Mouse (Mus musculus): ENCODE results near the gene Xkr8.
"Not testable (repeated sequence)": the region's sequence is repeated elsewhere in the genome, so short reads cannot be mapped to it uniquely, and the experiment has no call there.

Gene Xkr8

DNA sequence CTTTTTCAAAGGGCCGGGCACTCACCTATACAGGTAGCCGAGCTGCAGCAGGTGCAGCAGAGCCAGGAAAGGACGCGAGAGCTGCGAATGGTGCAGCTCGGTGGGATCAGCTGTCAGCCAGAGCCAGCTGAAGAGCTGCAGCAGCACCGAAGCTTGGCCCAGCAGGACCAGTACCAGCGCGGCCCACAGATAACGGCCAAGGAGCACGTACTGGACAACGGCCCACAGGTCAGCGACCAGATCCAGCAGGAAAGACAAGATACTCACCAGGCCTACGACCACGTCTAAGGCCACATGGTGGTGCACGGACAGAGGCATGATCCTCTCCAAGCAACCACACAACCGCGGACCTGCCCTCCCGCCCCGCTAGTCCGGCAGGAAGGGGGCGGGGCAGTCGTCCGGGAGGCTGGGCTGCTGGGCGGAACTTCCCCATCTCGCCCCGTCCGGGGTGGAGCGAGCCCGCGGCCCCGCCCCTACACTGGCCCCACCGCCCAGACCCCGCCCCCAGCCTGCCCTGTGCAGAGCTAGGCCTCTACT is at the start of gene Xkr8:
Gene Xkr8 (minus strand): TSS at position 399 of the 537 bp plus-strand sequence.
- peak; percentile 94 for DNase-seq

DNA sequence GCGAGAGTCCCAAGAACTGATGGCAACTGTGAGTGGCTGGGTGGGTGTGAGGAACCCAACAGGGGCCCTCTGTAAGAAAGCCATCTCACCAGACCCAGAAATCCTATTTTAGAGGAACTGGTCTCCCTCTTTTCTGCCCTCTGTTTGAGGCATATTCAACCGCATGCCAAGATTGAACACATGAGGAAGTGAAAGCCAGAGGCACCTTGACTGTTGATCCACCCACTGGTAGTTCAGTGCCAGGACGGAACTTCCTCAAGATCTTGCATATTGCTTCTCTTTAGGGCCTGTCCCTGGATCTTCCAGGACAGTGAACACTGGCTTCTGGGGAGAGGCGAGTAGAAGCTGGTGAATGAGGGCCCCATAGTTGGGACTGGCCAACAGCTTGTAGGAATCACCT is 47.9 kb upstream of the Xkr8 start:
- peak in 1 of 2 experiments; percentile 29 for DNase-seq

DNA sequence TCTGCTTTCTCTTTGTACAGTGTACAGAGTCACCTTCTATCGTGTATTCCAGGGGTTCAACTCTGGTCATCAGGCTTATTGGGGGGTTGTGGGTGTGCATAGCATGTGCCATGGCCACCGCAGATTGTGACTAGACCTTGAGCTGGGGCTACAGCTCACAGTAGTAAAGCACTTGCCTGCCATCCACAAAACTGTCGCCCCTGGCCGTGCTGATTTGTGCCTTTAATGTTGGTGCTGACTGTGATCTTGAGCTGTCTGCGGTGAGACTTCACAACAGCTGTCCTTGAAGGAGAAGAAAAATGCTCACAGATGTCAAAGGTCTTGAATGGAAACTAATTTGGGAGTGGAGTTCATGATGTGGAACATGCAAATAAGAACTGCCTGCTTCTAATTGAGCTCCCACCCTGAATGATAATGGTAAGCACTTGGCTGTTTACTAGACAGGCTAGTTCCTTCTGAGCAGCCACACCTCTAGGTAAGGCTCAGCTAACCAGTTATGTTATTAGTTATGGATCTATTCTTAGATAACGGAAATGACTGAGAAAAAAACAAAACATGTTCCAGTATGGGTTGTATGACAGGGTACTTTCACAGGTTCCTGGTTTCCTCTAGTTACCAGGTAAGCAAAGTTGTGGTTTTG is 46.3 kb upstream of the Xkr8 start:
- no peak for DNase-seq

DNA sequence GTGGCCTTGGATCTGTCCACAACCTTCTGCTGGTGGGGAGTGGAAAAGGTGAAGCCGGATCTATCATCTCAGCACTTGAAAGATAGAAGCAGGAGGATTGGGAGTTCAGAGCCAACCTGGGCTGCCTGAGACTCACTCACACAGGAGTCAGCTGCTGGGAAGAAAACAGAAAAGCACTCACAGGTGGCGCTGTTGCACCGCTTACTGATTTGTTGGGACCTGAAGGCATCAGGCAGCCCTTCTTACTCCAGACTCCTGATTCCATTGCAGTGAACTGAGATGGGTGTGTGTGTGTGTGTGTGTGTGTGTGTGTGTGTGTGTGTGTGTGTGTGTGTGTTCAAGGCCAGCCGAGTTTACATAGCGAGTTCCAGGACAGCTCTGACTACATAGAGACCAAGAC is 44.4 kb upstream of the Xkr8 start:
- peak; percentile 59 to 81 for DNase-seq

DNA sequence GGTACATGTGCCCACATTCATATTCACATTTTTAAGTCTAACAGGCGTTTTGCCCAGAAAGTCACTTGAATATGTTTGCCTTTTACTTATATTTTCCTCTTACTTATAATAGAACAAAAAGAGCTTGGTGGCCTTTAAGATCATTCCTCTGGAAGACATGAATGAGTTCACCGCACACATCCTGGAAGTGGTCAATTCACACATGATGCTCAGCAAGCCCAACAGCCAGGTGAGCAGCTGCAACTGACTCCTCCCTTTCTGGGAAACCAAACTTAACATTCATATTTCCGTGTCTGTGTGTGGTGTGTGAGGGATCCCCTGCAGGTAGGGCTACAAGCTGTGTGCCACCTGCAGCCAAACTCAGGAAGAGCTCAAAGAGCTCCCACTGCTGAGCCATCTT is 42.6 kb upstream of the Xkr8 start:
- DNase-seq, result no peak

DNA sequence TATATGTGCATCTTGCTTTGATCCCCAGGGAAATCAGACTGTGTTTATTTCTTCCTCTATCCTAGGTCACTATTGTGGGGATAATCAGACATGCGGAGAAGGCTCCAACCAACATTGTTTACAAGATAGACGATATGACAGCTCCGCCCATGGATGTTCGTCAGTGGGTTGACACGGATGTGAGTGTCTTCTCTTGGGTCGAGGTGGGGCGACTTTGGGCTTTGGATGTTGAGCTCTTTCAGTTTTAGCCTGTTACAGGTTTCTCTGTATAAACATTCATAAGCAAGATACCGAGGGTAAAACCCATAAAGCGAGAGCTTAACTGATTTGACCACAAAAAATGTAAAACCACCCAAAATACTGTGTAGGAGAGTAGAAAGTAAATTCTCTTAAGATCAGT is 39.4 kb upstream of the Xkr8 start:
- no peak for DNase-seq

DNA sequence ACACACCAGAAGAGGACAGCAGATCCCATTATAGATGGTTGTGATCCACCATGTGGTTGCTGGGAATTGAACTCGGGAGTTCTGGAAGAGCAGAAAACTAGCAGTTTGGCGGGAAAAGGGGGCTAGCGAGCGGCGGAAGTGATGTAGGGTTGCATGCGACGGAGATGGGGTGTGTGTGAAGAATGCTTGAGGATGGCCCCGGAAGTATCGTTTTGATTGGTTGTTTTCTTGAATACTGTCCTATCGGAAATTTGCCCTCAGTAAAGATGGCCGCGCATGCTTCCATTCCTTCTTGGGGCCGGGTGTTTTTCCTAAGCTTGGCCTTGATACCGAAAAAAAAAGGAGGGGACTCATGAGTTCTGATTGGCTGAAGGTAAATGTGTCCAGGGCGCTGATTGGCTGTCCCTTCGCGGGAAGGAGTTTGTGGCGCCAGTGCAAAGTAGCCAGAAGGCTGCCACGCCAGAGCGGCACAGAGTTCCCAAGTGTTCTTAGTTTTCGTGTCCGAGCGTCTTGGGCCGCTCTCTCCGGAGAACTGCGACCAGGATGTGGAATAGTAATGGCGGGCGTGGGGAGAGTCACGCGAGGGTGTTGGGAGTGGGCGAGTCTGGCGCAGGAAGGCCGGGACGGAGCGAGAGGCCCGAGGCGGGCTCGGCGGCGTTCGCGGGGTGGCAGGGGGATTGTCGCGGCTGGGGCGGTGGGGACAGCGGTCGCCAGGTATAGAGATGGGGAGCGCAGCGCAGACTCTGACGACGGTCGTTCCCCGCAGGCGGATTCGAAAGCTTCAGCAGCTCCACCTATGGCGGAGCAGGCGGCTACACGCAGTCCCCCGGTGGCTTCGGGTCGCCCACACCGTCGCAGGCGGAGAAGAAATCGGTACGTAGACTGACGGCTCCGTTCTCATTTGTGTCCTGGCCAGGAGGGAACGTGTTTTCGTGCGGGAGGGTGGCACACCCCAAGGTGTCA is 35.8 kb upstream of the Xkr8 start, which contains the start of gene Rpa2:
Gene Rpa2 (plus strand): TSS at position 419 of the 963 bp plus-strand sequence.
- peak; percentile 97 to 99 for DNase-seq

DNA sequence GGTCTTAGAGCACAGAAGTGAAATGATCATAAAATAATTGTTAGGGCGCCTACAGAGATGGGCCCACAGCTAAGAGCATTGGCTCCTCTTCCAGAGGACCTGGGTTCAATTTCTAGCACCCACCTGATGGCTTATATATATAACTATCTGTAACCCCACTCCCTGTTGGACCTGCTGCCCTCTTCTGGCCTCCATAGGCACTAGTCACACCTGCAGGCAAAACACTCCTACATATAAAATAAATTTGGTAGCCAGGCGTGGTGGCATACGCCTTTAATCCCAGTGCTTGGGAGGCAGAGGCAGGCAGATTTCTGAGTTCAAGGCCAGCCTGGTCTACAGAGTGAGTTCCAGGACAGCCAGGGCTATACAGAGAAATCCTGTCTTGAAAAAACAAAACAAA is 30.8 kb upstream of the Xkr8 start:
- DNase-seq, result not testable (repeated sequence)

DNA sequence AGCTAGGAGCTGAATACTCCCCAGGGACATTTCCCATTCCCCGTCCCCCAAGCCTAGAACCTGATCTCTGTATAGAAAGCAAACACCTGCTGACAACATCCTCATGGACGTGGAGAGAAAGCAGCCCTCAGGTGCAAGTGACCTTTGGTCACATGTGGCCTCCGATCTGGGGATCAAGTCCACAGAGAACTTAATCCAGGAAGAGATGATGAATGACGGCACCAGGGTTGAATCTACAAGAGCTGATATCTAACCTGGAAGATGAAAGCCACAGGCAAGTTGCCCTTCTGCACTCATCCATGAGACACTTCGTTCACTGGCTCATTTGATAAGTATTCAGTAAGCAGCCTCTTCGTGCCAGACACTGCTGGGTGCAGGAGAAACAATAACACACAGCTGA is 30.3 kb upstream of the Xkr8 start:
- DNase-seq, result no peak

DNA sequence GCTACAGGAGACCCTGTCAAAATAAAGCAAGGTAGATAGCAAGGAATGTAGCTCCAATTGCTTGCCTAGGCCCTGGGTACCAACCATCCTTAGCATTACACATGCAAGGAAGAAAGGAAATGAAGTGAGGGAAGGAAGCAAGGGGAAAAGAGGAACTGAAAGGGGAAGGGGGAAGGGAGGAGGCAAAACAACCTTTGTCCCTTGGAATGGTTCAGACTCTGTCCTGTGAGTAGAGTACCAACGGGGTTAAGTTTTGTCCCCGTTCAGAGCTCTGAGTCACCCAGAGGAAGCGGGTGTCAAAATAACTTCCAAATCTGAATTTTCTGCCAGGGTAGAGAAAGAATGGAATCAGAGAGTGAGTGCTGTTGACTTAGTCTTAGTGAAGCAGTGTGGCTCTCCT is 27.9 kb upstream of the Xkr8 start:
- DNase-seq, result no peak

DNA sequence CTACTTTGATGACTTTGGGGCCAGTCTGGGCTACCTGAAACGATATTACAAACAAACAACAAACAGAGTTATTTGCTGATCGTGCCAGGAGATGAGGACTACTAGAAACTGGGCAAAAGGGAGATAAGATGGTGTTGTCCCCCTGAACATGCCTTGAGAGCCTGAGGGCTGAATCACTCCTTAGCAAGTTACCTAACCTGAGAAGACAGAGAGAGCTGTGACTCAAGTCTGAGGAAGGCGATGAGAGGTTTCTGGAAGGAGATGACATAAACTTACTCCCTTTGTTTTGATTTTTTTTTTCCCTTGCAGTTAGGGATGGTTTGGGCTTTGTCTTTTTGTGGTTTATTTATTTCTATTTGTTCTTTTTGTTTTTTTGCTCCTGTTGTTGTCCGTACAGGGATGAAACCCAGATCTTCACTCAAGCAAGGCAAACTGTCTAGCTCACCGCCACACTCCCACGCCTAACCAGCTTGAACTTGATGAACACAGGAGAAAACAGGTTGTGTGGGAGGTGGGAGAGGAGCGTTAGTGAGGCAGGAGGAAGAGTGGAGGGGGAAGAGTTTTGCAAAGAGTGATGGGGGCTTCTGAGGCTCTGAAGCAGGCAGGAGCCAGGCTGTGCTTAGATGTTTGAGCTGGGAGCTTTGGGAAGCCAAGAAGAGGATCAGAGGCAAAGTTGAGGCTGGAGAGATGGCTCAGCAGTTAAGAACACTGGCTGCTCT is 25.4 kb upstream of the Xkr8 start:
- DNase-seq, result no peak

DNA sequence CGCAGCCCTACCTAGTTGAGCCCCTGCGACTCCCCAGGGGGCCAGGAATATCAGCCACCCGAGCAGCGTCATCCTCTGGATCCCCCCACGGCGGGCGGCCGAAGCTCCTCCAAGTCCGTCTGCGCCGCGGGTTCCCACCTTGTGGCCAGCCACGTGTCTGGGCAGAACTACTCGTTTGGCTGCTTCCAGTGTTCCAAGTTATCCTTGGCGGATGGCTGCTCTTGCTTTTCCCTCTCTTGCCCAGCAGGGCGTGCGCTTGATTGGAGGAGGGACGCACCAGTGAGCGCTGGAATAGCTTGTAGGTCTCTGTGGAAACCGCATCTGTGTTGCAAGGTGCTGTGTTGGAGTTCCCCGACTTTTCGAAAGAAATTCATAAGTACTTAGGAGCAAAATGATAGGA is 24.6 kb upstream of the Xkr8 start, which contains the start of gene Smpdl3b:
Gene Smpdl3b (minus strand): TSS at position 279 of the 400 bp plus-strand sequence.
- DNase-seq, result peak; percentile 80 to 81

DNA sequence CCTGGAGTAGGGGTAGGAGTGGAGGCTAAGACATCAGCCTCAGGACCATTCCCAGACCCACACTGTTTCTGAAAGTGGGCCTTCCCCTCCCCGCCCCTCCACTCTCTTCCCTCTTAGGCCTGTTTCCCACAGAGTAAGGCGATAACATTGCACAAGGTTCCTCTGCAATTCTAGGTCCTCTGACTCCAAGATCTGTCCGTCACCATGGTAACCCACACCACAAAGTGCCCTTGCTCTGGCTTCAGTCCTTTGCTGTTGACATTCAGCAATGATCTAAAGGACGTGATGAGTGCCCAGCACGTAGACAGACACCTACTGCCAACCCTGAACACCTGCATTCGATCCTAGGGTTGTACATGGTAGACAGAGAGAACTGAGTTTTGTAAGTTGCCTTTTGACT is 20.6 kb upstream of the Xkr8 start:
- DNase-seq, result no peak

DNA sequence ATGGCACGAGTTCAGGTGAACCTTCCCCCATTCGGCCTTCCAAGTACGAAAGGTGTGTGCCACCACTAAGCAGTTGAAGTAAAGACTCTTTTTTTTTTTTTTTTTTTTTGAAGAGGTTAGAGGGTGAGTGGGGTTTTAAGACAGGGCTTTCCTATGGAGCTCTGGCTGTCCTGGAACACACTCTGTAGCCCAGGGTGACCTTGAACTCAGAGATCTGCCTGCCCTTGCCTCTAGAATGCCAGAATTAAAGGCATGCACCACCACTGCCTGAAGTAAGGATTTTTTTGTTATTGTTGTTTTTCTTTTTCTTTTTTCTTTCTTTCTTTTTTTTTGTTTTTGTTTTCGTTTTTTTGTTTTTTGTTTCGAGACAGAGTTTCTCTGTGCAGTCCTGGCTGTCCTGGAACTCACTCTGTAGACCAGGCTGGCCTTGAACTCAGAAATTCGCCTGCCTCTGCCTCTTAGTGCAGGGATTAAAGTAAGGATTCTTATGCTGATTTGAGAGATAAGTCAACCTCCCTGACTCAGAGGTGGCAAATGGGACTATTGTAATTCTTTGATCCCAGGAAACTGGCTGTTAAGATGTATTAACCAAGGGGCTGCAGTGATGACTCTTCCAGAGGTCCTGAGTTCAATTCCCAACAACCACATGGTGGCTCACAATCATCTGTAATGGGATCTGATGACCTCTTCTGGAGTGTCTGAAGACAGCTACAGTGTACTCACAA is 17.1 kb upstream of the Xkr8 start:
- no peak for DNase-seq

DNA sequence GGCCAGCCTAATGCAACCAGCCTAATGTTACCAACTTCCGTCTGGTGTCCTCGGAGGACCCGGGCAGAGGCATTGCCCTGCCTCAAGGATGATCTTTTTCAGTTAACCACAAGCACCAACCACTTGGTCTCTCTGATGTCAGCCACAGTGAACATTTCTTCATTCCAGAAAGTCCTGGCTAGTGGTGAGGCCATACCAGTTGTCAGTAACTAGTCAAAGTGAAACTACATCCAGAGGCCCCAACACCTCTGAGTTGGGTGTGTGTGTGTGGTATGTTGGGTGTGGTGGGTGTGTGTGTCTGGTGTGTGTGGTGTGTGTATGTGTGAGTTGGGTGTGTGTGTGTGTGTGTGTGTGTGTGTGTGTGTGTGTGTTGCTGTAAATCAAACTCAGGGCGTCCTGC is 16.4 kb upstream of the Xkr8 start:
- DNase-seq, result peak; percentile 17 to 29

DNA sequence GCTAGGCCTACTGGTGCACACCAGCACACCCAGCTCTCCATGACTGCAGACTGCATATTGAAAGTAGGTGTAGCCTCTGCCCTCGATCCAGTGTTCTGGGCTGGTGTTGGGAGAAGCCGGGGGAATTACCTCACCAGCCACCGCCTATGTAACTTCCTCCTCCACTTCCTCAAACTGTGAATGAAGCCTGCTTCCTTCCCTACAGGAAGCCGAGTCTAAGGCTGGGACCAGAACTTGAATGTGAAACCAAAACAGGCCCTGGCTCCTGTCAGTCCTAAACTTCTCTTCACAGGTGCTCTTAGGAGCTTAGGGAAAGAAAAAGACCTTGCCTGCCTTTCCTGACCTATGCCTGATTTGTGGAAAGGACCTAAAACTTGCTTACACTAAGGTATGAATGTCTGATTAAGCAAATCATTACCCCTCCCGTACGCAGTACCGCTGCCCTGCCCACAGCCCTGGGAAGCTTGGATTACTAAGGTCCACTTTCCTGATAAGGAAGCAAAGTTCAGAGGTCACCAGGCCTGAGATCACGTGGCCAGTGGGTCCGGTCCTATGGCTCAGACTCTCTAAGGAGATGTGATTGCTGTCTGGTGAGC is 15.4 kb upstream of the Xkr8 start:
- DNase-seq, result peak; percentile 74 to 75

DNA sequence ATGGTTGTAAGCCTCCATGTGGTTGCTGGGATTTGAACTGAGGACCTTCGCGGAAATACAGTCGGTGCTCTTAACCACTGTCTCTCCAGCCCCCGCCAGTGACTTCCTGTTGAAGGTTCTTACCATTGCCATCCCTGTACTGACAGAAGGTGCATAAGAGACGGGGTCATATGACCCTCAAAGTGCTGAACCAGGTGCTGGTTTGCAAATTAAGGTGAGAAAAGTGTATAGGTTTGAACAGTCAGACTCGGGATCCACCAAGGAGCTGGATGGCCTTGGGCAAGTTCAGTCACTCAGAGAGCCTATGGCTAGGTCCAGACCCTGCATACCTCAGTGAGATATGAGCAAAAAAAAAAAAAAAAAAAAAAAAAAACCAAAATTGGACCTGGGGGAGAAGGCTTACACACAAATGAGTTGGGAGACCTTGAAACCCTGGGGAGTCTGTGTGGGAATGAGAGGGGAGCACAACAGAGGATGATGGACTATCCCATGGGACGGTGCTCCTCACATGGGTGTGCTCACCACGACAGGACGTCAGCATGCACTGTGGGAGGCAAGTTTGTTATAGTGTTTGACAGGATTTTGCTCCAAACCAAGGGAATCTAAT is 14.7 kb upstream of the Xkr8 start:
- no peak for DNase-seq

DNA sequence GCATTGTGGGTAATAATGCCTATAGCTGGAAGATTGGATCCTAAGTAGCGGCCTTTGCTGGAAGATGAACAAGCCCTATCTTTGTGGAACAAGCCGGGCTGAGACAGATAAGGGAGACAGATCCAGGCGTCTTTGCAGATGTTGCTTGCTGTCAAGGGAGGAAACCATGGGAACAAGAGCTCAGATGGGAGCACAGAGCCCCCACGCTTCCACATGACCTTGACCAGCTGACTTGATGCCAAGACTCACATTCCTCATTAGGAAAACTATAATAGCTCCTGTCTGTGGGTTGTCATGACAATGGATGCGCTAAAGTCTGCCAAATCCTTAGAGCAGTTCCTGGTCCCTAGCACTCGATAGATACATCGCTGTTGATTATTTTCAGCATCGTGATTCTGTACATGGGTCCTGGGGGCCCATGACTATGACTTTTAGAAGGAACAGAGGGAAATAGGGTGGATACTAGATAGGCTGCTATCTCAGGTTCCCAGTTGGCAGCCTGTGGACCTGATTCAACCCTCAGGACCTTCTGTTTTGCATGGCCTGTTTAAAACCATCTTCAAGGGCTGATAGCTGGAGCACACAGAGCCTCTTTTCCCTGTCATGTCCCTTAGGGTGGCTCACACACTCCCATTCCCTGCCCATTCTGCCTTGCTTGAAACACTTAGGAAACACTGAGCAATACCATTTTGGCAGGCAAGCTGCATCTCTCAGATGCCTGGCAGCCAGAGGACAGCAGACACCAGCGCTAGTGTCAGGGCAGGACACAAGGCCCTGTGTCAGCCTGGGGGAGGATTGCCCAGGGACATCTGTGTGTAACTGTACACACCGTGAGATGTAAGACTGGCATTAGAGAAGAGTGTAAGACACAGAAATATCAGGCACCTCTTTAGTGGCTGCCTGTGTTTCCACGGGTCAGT is 11.9 kb upstream of the Xkr8 start:
- DNase-seq, result no peak

DNA sequence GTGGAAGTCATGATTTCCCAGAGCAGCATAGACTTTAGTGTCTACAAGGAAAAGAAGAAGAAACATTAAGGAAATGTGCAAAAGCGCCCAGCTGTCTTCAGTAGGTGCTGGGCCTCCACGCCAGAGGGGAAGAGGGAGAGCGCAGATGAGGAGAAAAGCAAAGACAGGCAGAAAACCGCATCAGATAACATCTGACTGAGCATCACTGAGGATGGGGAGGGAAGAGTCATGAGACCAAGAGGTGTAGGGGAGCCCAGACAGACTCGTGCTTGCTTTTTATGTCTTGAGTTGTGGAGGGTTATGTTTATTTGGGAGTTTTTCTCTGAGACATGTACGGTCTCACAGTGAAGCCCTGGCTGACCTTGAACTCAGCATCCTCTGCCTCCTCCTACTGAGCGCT is 9.1 kb upstream of the Xkr8 start:
- DNase-seq, result no peak

DNA sequence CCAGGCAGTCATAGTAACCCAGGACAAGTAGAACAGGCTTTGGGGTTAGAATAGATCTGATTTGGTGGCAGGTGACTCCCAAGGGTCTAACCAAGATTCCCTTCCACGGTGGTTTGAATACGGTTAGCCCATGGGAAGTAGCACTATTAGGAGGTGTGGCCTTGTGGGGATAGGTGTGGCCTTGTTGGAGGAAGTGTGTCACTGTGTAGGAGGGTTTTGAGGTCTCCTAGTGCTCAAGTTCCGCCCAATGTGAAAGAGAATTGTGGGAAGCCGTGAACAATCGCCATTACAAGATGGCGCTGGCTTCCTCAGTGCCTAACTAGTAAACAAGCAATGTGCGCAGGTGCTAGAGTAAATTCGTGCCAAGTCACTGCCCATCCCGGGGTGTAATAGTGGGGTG is 4.8 kb upstream of the Xkr8 start:
- not testable (repeated sequence) for DNase-seq

Data from lung, postnatal 4 days (tissue).